Mouse (Mus musculus): ENCODE measurements at regions not wholly inside any gene's neighbourhood (a gene's known extent, or its start where the extent isn't known, plus 50 kb on each side); places are given as distances from the start of the nearest gene placed in this dataset.
A peak's percentile ranks its signal among the peaks of the same experiment; 100 is the strongest.

DNA sequence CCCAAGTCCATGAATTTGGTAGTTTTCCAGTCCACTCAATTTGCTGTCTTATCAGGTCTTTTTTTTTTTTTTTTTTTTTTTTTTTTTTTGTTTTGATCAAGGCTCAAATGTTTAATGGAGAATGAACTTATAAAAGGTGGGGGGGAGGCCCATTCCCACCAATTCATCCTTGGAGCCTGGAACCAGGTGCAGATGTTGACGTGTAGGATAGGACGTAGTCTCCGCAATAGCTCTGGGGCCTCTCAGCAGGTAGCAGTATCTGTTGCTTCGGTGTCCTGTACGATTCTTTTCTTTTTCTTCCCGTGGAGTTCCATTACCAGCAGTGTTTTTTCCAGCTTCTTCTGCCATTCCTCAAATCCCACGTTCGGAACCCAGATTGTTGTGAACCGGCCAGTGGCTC is 1296.3 kb upstream of the Ppp6c start:
- no peak for DNase-seq

DNA sequence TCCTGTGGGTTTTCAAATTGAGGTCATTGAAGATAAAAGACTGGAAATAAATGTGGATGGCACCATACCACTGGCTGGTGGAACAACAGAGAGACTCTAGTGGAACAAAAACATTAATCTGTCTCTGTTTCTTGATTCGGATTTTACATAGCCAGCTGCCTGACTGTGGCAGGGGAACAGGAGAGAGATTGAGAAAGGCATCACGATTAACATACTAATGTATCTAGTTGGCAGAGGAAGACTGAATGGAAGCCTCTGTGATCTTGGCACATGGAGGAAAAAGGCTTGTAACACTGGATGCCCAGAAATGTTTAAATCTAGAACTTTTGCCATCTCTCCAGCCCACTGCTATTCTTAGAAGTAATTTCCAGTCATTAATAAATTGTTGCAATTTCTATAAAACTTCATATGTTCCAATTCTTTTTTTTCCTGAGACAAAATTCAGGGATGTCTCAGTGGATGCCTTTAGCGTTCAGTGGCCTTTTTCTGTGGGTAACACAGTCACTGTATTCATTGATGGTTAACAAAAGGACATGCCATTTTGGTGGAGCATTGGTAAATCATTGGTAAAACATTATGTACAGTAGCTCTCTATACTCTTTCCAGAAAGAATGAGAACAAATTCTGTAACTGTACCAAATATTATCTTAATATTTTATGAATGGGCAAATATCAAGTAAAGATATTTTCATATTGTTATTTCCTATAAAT is 1284.5 kb upstream of the Ppp6c start:
- peak; percentile 4 for DNase-seq

DNA sequence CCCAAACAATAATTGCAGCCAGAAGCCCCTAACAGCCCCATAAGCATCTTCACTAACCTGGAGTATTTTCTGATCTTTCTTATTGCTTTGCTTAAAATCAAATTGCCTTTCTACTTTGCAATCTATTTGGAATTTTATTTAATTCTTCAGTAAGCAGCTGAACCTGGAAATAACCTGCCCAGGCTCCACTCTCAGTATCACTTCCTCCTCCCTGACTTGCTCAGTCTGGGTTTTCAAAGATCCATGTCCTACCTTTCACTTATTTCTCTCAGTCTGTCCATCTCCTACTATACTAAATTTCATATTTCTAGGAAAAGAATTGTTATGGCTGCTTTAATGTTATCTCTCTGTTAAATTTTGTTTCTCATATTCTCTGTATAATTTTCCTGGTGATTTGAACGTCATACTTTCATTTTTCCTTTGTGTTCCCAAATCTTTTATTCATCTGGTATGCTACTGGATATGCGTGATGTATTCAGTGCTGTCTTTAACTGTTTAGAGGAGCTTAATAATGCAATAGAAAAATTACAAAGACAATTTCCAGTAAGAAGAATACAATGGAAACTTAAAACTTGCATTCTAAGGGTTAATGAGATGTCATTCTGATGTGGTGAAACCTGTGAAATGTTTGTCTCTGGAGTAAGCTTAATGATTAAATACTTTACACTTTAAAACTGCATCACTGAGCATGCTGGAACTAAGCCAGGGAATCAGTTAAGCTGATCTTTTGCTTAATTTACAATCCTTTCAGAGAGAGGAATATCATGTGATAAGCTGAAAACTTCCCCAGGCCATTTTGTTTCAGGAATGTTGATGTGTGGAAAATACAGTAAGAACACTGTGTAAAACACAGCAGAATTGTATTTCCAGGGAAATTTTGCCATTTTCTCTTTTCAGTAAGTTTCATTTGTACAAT is 1252.8 kb upstream of the Ppp6c start:
- peak; percentile 23 to 35 for DNase-seq

DNA sequence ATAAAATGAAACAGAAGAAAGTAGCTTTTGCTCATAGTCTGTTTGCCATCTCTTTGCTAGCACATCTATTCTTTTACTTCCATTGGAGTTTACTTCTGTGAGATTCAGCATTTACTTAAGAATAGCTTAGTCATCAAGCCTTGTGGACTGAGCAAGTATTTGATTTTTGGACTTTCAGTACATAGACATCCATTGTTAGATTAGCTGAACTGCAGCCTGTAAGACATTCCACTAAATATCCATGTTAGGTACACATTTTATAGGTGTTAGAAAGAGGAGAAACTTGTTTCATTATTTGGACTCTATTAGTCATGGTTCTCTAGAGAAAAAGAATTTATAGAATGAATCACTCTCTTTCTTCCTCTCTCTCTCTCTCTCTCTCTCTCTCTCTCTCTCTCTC is 1251.2 kb upstream of the Ppp6c start:
- DNase-seq = no peak

DNA sequence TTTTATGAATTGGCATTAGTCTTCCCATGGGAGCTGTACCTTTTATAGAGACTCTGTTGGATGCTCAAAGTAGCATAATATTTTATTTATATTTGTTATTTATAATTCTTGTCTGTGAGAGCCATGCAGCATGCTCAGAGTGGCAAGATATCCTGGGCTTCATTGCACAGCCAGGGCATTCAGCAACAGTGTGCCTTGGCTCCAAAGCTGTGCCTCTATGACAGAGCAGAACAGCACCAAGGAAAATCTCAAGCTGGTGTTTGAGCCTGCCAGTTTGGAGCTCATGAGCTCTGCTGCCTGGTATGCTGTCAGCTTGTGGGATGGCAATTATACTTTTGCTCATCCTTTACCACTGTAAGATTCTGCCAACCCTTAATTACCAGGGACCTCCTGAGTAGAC is 1230.1 kb upstream of the Ppp6c start:
- DNase-seq = peak in 1 of 2 experiments; percentile 4

DNA sequence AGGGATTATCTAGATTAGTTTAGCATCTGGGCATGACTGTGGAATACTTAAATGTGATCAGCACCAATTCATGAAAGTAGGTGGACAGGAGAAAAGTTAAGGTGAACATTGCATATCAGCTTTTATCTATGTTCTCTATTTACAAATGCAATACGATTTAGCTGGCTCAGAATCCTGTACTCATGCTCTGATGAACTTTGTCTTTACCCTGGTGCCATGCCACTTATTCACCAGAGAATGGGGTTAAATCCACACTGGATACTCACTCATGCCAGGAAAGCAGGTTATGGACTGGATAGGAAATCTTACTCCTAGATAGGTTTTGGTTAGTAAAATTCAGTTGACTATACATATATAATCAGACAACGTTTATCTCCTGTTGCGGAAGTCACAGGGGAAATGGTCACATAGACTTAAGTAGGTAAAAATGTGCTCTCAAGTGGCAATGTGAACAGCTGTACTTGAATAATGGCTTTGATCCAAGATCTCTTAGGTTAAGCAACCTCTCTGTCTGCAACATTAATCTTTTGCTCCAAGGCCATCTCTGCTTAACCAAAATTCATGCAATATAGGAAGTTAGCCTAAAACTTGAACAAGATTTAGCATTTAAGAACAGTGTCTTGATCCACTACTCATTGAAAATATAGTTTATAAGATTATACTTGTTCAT is 1206.7 kb upstream of the Ppp6c start:
- no peak for DNase-seq

DNA sequence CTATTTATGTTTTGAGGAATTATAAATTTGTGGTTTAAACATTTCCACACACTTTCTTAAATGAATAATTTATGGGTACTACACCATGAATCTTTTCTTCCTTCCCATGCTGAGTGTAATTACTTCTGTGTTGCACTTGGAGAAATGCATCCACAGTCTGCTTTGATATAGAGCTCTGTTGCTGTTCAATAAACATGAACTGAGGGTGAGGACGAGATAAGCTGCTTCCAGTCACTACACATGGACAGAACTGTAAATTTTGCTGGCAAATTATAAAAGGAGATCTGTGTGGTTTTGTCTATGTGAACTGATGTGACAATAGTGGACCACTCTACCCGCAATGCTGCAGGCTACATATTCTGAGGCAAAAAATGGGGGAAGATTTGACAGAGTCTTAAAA is 1205.1 kb upstream of the Ppp6c start:
- no peak for DNase-seq

DNA sequence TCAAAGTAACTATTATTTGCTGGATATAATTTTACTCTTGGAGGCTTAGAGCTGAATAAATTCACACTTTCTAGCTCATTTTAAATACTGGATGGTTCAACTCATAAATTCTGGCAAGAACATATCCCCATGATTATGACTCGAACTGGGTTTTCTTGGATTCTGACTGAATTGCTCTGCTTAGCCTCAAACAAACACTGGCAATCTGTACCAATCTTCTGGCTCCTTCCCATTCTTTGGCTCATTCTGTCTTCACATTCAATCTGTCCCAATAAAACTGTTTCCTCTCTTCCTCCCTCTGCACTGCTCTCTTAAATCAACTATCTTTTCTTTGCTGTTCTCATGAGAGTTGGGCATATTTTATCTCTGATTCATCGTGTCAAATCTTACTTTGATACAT is 1176.2 kb upstream of the Ppp6c start:
- DNase-seq = no peak
